Mouse (Mus musculus) v-Abl transformed pro-B cells (cell line): ENCODE data around the gene Glb1l2.

Source experiments
- in situ Hi-C, 2 experiments: fragments of 400-800 bp; cut with MboI; formaldehyde crosslinking; loops; one replicate each; pipeline ENCODE4 v1.15.1; 2025; ENCODE audit not compliant: unreplicated experiment in 2 of 2

The Glb1l2 gene

DNA sequence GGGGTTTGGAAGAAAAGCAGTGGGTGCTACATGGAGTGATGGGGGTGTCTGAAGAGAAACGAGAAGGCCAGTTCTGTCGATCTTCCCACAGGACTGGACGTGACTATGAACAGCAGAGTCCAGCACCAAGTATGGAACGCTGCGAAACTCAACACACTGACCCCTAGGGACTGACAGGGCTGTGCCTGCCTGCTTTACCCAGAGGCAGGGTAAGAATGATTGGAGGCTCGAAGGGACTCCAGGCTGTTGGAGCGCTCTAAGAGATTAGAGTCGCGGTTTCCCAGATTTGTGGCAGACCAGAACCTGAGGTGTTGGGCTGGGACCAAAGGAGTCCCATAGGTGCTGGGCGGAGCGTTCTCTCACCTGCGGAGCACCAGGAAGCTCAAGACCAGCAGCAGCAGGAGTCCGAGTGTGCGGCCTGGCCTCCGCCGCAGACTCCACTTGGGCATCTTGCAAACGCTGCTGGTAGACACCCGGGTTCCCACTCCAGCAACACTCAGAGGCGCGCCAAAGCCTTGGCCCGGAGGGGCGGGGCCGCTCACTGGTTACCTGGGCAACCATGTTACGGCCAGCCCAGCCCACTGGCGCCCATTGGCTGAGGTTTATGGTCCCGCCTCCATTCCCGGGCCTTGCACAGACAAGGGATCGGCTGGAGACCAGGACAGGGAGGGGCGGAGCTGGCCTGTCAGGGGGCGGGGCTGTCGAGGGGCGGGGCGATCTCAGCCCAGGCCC lies at the start of gene Glb1l2:
Gene Glb1l2, minus strand, starts transcription at position 534 of the 732 bp plus-strand sequence.
- in situ Hi-C loops: no loop called here

DNA sequence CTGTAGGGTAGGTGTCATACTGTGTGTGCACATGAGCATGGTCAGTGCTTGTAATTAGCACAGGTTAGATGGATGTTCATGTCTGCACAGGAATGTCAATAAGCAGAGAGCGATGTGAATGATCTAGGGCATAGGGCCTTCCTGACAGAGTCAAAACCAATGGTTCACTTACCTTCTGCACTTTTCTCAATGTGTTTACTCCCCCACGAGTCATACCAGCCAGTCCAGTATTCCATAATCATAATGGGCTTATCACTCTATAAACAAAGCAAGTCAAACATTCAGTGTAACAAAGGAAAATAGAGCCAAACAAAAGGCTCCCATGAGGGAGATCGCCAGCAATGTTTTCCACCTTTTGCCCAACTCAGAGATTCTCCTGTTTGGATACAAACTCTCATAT lies 24.8 kb upstream of the Glb1l2 start:
- in situ Hi-C loops: no loop called here

DNA sequence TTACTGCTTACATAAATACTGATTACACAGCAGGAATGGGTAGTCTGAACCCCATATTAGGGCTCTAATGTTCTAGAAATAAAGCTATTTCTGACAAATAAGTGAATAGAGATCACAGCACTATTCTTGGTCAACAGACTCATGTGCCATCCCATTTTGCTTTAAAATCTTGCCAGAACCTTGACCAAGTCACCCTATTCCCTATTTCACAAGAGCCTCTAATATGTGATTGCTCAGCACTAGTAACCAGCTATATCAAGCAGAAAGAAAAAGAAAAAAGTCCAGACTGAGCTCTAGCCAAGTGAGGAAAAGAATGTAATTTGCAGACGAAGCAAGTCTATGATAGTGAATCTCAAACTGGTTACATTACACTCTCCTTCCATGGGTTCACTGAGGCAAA lies 13.7 kb upstream of the Glb1l2 start:
- in situ Hi-C loops: no loop called here

DNA sequence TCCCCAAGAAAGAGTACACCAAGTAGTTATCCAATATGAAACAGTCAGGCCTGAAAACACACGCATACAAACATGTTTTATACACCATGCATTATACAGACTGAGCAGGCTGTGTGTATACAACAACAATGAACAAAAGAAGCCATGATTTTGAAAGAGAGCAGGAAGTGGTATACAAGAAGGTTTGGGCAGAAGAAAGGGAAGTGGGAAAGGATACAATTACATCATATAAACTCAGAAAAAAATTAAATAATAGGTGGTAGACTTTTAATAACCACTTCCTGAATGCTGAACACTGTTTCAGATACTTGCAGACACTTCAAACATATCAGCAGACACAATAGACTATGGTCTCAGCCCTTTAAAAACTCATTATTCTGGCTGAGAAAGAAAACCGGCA lies 2.5 kb upstream of the Glb1l2 start:
- in situ Hi-C loops: no loop called here

DNA sequence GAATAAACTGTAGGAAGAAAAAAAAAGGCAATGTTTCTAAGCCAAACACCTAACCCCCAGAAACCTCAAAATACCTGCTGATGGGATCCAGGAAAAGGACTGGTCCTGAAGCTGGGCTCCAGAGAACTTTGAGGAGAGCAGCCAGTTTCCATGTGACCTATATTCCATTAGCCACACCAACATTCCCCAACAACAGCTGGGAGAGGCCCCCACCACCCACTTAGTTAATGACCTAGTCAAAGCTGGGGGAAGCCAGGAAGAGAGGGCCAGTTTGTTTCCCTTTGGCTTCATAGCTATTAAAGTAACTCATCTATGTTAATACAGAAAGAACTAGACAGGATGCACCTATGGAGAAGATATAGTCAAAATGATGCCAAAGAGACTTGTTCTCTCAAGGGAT lies 1.9 kb downstream of the Glb1l2 start:
- in situ Hi-C loops: no loop called here

DNA sequence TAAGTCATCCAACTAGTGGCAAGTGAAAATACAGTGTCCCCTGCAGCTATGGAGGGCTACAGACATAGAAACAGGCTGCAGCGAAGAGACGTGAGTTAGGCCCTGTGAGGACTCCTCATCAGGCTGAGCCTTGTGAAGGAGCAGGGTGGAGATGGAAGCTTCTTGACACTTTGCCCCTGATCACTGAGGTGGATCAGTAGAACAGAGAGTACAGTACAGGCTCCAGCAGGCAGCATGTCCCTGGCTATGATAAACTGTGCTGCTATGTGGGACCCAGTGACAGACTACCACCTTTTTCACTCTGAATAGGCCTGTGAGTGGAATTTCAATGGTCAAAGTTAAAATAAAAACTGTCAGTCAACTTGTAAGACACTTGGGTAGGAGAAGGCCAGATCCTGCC lies 5.9 kb downstream of the Glb1l2 start:
- in situ Hi-C loops: no loop called here

DNA sequence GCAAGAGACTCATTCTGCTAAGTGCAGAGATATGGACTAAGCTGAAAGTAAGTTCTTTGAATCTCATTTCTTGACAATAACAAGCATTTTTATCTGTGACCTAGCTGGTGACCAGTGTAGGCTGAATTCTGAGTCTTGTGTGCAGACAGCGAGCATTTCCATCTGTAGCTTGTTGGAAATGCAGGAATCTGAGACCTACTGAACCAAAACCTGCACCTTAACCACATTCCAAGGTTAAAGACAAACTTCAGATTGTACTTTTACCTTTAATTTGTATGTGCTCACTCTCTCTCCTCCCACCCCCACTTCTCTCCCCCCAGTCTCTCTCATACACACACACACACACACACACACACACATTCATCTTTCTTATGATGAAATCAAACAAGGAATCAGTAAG lies 7.5 kb downstream of the Glb1l2 start:
- in situ Hi-C loops: no loop called here

DNA sequence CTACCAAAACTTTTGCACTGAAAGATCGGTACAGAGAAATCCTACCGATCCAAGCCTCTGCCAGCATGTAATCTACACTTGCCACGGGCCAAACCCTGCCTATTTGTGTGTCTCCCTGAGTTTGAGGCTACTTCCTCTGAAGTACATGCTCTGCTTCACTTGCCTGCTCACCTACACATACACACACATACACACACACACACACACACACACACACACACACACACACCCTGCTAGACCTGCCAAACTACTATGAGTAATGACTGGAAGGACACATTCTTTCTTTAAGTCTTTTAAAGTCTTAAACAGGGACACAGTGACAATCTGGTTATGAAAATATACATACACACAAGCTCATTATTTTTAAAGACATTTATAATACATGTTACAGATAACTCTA lies 8.1 kb downstream of the Glb1l2 start:
- in situ Hi-C loops: no loop called here

DNA sequence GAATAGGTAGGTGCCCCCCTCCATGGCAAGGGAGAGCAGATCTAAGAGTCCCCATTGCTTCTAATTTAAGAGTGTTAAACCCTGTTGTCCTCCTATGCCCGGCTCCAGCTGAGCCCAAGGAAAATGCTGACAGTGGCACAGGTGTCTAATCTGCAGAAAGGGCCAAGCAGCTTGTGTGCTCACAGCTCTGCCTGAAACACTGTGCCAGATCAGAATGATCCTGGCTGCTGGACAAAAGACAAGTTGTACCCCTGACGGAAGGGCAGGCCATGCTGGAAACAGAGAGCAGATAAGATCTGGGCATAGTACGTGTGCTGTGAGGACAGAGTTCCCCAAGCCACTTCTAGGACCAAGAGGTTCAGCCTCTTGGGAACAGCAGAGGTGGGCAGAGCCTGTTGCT lies 13.4 kb downstream of the Glb1l2 start:
- in situ Hi-C loops: no loop called here

DNA sequence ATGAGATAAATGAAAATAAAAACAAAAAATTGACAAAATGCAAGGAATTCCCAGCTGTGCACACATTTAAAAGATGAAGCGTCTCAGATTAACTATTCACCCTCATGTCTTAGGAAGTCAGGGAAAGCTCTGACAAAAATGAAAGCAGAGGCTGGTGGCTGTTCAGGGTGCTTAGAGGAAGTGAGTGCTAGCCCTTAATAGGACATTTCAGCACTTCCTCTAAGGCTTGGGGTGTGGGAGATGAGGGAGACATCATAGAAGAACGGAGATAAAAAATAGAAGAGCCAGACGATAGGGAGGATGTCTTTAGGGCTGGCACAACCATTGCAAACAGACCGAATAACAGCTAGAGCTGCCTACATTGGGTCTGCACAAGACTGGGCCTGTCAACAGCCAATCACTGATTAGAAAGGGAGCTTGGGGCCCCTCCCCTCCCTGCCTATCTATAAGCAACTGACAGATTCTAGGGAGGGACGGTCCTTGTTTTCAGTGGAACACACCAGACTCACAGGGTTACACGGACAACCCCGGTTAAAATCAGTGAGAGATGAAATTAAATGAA lies 22.8 kb downstream of the Glb1l2 start:
- in situ Hi-C loops: no loop called here

DNA sequence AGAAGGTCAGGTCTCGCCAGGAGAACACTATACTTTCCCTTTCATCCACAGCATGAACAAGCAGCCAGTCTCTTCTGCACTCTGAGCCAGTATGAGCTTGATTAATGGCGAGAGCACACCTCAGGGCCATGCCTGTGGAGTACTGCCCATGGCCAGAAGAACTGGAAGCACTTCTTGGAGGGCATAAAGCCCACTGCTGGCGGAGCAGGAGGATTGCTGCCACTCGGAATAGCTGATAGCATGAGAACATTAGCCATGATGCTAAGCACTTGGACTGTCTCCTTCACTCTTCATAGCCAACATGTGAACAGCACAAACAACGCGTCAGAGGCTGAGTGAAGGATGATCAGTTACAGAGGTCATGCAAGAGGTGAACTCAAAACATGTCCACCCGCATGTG lies 27.8 kb downstream of the Glb1l2 start:
- in situ Hi-C loops: loop anchor here in 1 of 2 experiments (5.0 kb wide), 1 partner anchor 1121 kb away; no protein-coding TSS in a partner anchor

DNA sequence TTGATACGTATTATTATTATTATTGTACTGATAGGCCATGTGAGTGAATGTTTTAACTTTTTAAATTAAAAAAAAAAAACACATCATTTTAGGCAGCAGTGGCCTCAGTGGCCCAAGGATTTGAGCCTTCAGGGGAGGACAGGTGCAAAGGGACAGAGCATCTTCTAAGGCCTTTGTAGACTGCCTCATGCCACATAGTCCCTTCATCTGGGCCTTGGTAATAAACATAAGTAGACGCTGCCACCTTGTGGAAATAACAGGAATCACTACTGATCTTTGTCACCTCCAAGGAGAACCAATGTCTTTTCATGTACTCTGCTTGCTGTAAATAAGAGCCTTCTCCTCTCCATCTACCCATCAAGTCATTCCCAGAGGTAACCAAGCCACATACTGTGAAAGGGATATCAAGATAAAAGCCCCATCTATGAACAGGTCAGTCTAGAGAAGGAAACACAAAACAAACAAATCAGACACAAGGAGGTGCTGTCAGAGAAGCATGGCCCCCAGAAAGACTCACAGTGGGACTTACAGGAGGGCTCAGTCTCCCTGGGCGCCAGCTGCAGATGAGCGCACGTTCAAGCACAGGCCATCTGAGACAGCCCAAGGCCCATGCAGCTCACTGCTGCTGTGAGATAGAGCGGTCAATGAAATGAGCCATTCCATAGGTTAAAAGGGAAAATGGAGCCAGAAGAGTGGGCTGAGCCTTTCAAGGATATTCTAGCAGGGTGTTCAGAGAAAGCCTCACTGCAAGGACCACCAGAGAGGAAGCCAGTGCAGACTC lies 30.0 kb downstream of the Glb1l2 start:
- in situ Hi-C loops: loop anchor here in 1 of 2 experiments (5.0 kb wide), 1 partner anchor 1119 kb away; no protein-coding TSS in a partner anchor

DNA sequence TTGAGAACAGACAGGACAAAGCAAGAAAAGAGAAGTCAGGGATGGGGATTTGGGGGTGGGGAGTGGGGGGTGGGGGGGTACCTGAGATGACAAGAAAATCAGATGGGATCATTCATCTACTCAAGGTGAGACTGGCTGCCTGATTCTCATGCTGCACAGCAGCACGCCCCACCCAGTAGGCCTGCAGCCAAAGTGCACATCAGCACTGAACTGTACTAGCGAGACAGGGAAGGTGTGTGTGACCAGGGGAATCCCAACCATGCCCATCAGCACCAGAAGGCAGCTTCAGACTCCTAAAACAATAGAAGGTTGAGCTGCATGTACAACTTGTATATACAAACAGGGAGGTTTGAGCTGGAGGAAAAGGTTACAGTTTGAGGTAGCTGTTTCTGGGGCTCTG lies 30.6 kb downstream of the Glb1l2 start:
- in situ Hi-C loops: loop anchor here in 1 of 2 experiments (5.0 kb wide), 1 partner anchor 1118 kb away; no protein-coding TSS in a partner anchor

DNA sequence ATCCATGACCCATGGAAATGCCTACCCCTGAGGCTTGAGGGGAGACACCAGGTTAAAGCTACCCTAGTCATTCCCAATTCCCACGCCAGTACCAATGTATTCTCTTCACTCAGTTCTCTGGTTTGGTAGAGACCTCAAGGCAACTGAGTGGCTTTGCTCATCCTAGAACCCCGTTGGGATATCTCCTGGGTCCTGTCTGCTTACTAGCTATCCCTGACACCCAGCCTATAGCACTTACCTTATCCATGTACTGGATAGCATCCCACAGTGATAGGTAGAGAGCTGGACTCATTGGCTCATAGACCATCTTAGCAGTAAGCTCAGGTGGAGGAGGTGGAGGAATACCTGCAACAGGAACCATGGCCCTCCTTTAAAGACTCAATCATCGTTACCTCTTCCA lies 38.1 kb downstream of the Glb1l2 start:
- in situ Hi-C loops: loop anchor here in 1 of 2 experiments (25.0 kb wide), 1 partner anchor 1106 kb away; no protein-coding TSS in a partner anchor

DNA sequence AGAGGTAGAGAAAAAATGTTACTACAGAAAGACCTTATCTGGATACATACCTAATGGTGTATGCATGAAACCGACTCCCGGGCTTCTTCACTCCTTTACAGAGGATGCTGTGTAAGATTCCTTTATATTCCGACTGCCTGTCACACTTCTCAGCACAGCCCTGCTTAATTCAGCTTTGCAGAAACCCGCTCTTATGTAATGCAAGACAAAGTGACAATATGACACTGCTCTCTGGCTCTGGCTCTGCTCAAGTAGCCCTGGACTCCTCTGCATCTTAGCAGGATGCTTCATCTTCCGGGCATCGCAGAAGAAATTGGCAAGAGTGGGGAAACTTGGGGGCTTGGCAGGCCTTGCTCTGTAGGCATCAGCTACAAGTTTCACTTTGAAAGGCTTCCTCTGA lies 43.8 kb downstream of the Glb1l2 start:
- in situ Hi-C loops: loop anchor here in 1 of 2 experiments (25.0 kb wide), 1 partner anchor 1100 kb away; no protein-coding TSS in a partner anchor

DNA sequence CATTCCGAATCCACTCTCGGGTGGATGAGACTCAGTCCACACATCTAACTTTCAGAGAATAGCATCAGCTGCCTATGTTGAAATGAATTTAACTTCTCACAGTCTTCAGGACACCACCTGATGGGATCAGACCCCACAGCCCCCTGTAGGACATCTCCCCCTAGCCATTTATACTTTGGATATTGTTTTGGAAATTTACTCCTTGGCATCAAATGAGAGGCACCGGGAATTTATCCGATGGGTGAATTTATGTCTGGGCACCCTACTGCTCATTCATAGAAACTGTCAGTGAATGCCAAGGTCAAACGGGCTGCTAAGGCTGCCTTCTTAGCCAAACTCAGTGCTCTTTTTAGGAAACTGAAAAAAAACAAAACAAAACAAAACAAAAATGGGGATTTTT lies 45.7 kb downstream of the Glb1l2 start:
- in situ Hi-C loops: loop anchor here in 1 of 2 experiments (25.0 kb wide), 1 partner anchor 1098 kb away; no protein-coding TSS in a partner anchor

DNA sequence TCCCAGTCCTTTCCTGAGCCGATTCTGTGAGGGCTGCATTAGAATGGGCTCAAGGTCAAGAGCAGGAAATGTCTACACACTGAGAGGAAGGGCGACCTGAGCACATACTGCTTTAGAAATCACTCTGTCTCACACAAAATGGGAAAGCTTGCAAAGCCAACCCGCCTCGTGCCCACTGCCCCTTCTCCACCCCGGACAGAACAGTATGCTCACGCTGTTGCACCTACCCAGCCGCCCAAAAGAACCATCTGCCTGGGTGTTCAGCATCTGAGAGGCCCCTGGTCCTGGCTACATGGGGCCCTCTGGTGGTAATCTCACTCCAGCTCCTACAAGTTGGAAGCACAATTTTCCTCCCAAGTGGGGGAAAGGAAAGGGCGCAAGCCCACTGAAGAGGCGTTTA lies 46.2 kb downstream of the Glb1l2 start:
- in situ Hi-C loops: loop anchor here in 1 of 2 experiments (25.0 kb wide), 1 partner anchor 1098 kb away; no protein-coding TSS in a partner anchor

DNA sequence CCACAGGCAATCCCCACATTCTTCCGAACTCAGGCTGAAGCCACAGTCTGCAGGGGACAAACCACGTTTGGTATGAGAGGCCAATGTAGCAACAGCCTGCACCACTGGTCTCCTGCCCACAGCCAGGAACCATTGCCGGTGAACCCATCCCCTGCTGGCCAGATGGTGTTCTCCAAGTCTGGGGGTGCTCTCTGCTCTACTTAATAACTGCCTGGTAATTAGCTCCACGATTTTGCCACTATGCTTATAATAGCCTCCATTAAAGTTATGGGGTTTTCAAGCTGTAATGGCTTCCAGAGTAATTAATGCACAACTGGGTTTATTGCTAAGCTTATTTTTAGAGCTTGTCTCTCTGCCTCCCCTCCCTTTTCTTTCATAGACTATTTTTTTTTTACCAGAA lies 57.4 kb downstream of the Glb1l2 start:
- in situ Hi-C loops: no loop called here

DNA sequence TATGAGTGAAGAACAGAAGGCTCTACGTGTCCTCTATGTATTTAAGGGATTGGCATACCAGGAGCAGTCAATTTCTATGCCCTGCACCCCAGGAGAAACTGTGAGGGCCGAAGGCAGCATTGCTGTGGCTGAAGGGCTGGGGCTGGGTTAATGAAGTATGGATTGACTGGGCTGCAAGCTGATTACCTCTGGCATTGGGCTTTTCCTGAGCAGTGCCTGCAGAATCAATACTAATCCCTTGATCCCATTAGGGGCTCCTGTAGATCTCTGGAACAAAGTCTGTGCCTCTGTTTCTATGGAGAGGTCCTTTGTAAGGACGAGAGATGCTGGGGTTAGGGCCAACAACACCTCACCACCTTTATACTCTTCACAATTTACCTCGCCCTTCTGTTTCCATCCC lies 59.1 kb downstream of the Glb1l2 start:
- in situ Hi-C loops: no loop called here

DNA sequence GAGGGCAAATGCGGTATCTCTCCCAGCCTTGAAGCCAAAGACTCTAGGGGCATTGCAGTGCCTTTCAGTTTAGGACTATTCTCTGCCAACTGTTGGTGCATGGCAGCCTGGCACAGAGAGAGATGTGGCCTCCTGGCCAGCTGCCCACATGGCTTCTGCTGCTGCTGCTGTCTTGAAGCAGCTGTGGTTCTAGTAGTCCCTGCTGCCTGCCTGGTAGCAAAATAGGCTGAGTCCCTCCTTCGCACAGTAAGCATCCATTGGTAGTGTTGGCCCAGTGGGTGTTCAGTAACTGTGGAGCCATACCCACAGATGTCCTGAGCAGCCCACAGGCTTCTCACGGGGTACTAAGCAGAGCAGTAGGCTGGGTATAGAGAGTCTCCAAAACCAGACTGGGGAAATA lies 63.5 kb downstream of the Glb1l2 start:
- in situ Hi-C loops: no loop called here

DNA sequence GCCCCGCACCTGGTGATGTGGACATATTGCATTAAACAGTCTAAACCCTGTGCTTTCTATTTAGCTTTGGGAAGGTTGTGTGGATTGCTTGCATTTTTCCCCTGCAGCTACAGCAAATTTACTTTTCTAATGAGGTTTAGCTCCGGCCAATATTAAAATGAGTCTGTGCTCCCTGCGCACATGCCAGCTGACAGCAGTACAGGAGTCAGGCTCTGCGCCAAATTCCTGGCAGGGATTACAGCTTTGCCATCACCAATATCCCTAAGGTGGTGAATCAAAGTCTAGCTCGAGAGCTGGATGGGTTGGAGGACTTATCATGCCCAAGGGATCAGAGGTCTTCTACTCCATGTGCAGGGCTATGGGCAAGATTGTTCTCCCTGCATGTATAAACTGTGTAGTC lies 69.2 kb downstream of the Glb1l2 start:
- in situ Hi-C loops: no loop called here
